Mouse (Mus musculus) stomach, postnatal 0 days (tissue): ENCODE results near the gene Itpr3. TPM values are rescaled to one million over a fixed set of nuclear protein-coding genes. Genes with fewer than 3 reads are reported as not detected.
A peak's percentile ranks its signal among the peaks of the same experiment; 100 is the strongest.

ENCODE experiments used
- ATAC-seq: fragments of 200-750 bp; cut with Nextera tagmentation; 2 replicates; pipeline ENCODE4 v1.8.0; 2017; ENCODE audit not compliant: low FRiP score, low TSS enrichment
- DNase-seq: peaks from one replicate; pipeline ENCODE4 v3.0.0-alpha.2; 2016; ENCODE audit warnings: low spot score
- H3K27ac ChIP-seq: fragments of 300-500 bp; sonication (generic); replicated peaks from 2 replicates; pipeline ENCODE4 v1.5.1; 2014; ENCODE audit warnings: mild to moderate bottlenecking, control low read depth
- H3K27me3 ChIP-seq: fragments of 300-500 bp; sonication (generic); 2 replicates; pipeline ENCODE4 v1.6.1; 2014; ENCODE audit warnings: low read length; ENCODE audit not compliant: control insufficient read depth, insufficient read depth
- H3K36me3 ChIP-seq: fragments of 300-500 bp; sonication (generic); 2 replicates; pipeline ENCODE4 v1.6.1; 2014; ENCODE audit warnings: low read length, mixed read lengths; ENCODE audit not compliant: control insufficient read depth, insufficient read depth
- H3K4me1 ChIP-seq: fragments of 300-500 bp; sonication (generic); replicated peaks from 2 replicates; pipeline ENCODE4 v1.6.1; 2014; ENCODE audit warnings: antibody characterized with exemption; ENCODE audit not compliant: control insufficient read depth, insufficient read depth
- H3K4me2 ChIP-seq: fragments of 300-500 bp; sonication (generic); replicated peaks from 2 replicates; pipeline ENCODE4 v1.6.1; 2014; ENCODE audit warnings: low read depth, mild to moderate bottlenecking, control low read depth, moderate library complexity
- H3K4me3 ChIP-seq: fragments of 300-500 bp; sonication (generic); 2 replicates; pipeline ENCODE4 v1.5.1; 2014; ENCODE audit warnings: low read depth, low read length, control low read depth
- H3K9ac ChIP-seq: fragments of 300-500 bp; sonication (generic); 2 replicates; pipeline ENCODE4 v1.6.1; 2014; ENCODE audit warnings: mild to moderate bottlenecking, low read length, control low read depth, mixed read lengths
- H3K9me3 ChIP-seq: fragments of 300-500 bp; sonication (generic); 2 replicates; pipeline ENCODE4 v1.6.1; 2016; ENCODE audit warnings: low read length; ENCODE audit not compliant: control insufficient read depth
- CTCF ChIP-seq: IDR thresholded peaks from 2 replicates; pipeline ENCODE4 v1.5.1; 2016; ENCODE audit warnings: antibody characterized with exemption, low read depth, mild to moderate bottlenecking, moderate library complexity
- EP300 ChIP-seq: optimal IDR thresholded peaks from 2 replicates; pipeline ENCODE3; 2016; ENCODE audit warnings: antibody characterized with exemption
- WGBS: fragments of 180-500 bp; shearing (Covaris S2); extraction: QIAGEN DNeasy Blood & Tissue Kit; methylation state at CpG from one replicate; pipeline ENCODE4 v1.1.7; 2014; 5-methylcytosine and 5-hydroxymethylcytosine counted together
- polyA plus RNA-seq: library from polyadenylated mRNA; unstranded; fragments of >200 nt; fragmentation: Nextera tagmentation; extraction: Ambion mirVana; gene quantifications from 2 replicates; pipeline ENCODE4 v1.2.1, GENCODE M21; 2015

Gene Itpr3
- polyA plus RNA-seq, 1 experiment from 2014 or later: 5.9 TPM

- no peak for DNase-seq
Measured at GRCm38 (mm10) chr17:27040304-27041045, 16.6 kb upstream of the Itpr3 start.

DNA sequence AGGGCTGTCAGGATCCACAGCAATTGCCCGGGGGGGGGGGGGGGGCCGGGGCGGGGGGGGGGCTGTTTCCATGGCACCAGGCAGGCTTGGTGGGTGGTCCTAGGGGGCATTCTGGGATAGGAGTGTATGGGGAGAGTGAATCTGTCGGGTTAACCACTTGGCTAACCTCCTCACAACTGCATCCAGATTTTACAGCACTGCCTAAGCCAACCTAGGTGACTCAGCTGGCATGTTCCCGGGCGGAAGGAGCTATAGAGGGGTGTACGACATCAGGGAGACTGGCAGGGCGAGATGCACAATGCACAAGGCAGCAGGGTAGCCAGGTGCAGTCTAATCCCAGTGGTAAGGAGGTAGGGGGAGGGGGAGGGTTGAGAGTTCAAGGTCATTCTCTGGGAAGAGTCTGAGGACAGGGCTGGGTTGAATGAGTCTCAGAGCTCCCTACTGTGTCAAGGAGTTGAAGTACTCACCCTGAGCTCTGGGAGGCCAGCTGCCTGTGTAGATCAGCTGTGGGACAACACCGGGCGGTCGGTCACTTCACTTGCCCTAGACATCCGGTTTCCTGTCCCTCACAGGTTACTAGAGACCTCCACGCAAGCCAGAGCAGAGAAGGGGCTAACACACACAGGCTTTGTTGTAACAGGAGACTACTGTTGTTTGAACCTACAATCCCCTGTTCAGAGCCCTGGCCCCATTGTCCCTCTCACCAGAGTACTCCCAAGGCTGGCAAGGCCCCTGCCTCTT, 15.9 kb upstream of the Itpr3 start:
- H3K4me1 ChIP-seq: peaks cover 12% of the 10 kb centered on the region
- H3K9me3 ChIP-seq: no peaks in the 10 kb centered on the region
- H3K27ac ChIP-seq: 0 out of 2 replicates have a peak overlapping the region, but pooled peaks have one; percentile 59
- WGBS: 48% methylated on average over 8 of the region's 13 CpGs
- no peaks in the 10 kb centered on the region for H3K27me3 ChIP-seq
- H3K9ac ChIP-seq: no peak overlapping the region
- DNase-seq (no peak), ATAC-seq (0 out of 2 replicates have a peak, but pooled peaks have one; percentile 18)
- H3K4me3 ChIP-seq: no peak overlapping the region
- H3K4me2 ChIP-seq: no peak overlapping the region
- no peaks in the 10 kb centered on the region for H3K36me3 ChIP-seq
- TF ChIP-seq EP300: no peak
- no peak for TF ChIP-seq CTCF

More at GRCm38 (mm10) chr17:27040304-27041045, 16.6 kb upstream of the Itpr3 start:
- TF ChIP-seq EP300 (no peak), CTCF (no peak)
- Histone ChIP-seq H3K4me3 (no peak overlapping the region), H3K36me3 (no peaks in the 10 kb centered on the region), H3K9me3 (no peaks in the 10 kb centered on the region), H3K27ac (peak overlapping the region; percentile 59), H3K4me1 (peaks cover 12% of the 10 kb centered on the region), H3K4me2 (0 out of 2 replicates have a peak overlapping the region, but pooled peaks have one; percentile 3), H3K9ac (no peak overlapping the region), H3K27me3 (no peaks in the 10 kb centered on the region)
- WGBS: 33% methylated on average over 20 of the region's 20 CpGs
- ATAC-seq: 0 out of 2 replicates have a peak, but pooled peaks have one; percentile 8

DNA sequence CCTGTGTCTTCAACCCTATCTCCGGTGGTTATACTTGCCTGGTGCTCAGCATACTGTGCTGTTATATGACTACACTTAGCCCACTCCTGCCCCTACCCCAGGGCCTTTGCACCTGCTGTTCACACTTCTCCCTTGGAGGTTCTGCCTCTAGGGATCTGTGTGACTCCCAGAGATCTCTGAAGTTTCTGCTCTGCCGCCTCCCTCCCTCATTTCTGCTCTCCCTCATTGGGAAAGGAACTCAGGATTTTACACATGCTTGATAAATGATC, 15.4 kb upstream of the Itpr3 start:
- H3K9me3 ChIP-seq: no peaks in the 10 kb centered on the region
- no peak overlapping the region for H3K4me3 ChIP-seq
- 92% methylated on average over 2 of the region's 2 CpGs for WGBS
- no peak overlapping the region for H3K4me2 ChIP-seq
- H3K4me1 ChIP-seq: peaks cover 12% of the 10 kb centered on the region
- DNase-seq (no peak), ATAC-seq (no peak)
- no peak overlapping the region for H3K27ac ChIP-seq
- no peak overlapping the region for H3K9ac ChIP-seq
- TF ChIP-seq CTCF (no peak), EP300 (no peak)
- H3K27me3 ChIP-seq: no peaks in the 10 kb centered on the region
- H3K36me3 ChIP-seq: no peaks in the 10 kb centered on the region

GRCm38 (mm10) chr17:27042840-27043239, 14.3 kb upstream of the Itpr3 start:
- no peak overlapping the region; the same call in 1 of the 2 replicates for H3K9ac ChIP-seq
- no peak overlapping the region; the same call in 1 of the 2 replicates for H3K27ac ChIP-seq

GRCm38 (mm10) chr17:27045164-27045563, 11.9 kb upstream of the Itpr3 start:
- ATAC-seq (no peak), DNase-seq (no peak)
- Histone ChIP-seq H3K4me3 (no peak overlapping the region), H3K9me3 (no peaks in the 10 kb centered on the region), H3K36me3 (no peaks in the 10 kb centered on the region), H3K27ac (no peak overlapping the region), H3K4me1 (no peaks in the 10 kb centered on the region; the same call in 1 of the 2 replicates), H3K27me3 (no peaks in the 10 kb centered on the region), H3K4me2 (no peak overlapping the region), H3K9ac (no peak overlapping the region)
- WGBS: 86% methylated on average over 6 of the region's 6 CpGs
- TF ChIP-seq EP300 (no peak), CTCF (no peak)

More at GRCm38 (mm10) chr17:27042840-27043239, 14.3 kb upstream of the Itpr3 start:
- ATAC-seq: no peak
- TF ChIP-seq CTCF: no peak
- no peak for TF ChIP-seq EP300
- no peaks in the 10 kb centered on the region for H3K27me3 ChIP-seq
- no peak for DNase-seq
- no peak overlapping the region for H3K4me3 ChIP-seq
- no peaks in the 10 kb centered on the region for H3K9me3 ChIP-seq
- peaks cover 12% of the 10 kb centered on the region for H3K4me1 ChIP-seq
- H3K36me3 ChIP-seq: no peaks in the 10 kb centered on the region
- 51% methylated on average over 6 of the region's 6 CpGs for WGBS
- H3K4me2 ChIP-seq: no peak overlapping the region
